Mouse (Mus musculus) retina, embryonic 14.5 days (tissue): ENCODE data around the gene Gh.

Experiments used
- DNase-seq: peaks from one replicate; pipeline ENCODE4 v3.0.0-alpha.2; 2015; ENCODE audit warnings: low spot score

Gene Gh

GRCm38 (mm10) chr11:106269060-106269431, 32.6 kb downstream of the Gh start:
- peak; percentile 30 for DNase-seq

GRCm38 (mm10) chr11:106268326-106269059, 33.2 kb downstream of the Gh start:
- DNase-seq, result no peak

- DNase-seq, result no peak
These were observed 33.8 kb downstream of the Gh start for GRCm38 (mm10) chr11:106267871-106268270.

DNA sequence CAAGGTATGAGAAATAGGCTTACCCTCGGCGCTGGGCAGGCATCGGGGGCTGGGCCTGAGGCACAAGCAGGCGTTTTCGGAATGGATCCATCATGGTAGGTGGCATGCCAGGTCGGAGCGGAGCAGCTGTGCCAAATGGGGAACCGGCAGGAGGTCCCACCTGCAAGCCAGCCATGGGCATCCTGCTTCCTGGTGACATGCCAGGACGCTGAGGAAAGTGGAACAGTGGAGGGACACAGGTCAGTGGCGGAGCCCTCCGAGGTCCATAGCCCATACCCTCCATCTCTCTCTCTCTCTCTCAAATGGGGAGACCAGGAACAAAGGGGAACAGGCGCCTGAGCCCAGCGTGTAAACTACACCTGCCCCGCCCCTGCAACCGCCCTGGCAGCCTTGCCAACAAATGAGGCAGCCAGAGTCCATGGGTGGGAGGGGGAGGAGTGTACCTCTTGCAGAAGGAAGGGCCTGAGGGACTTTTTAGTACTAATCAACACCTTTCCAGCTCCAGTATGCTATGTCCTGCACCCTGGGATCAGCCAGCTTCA, 34.3 kb downstream of the Gh start:
- DNase-seq, result no peak

DNA sequence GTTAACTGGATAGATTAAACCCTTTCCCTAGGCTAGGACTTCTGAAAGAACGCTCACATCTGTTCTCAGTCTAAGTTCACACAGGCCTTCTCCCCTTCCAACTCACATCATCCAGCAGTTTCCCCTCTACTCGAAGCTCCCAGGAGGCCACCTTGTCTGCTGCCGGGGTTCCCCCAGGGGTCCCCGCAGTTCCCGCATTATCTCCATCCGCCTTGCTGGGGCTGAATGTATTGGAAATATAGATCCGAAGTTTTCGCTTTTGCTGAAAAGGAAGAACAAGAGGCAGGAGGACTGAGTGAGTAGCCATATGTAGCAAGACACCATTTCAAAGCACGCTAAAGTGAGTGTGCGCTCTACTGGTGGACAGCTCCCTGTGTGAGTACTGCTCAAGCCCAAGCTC, 35.2 kb downstream of the Gh start:
- no peak for DNase-seq

- DNase-seq, result no peak
These were observed 36.1 kb downstream of the Gh start for GRCm38 (mm10) chr11:106265570-106265969.

DNA sequence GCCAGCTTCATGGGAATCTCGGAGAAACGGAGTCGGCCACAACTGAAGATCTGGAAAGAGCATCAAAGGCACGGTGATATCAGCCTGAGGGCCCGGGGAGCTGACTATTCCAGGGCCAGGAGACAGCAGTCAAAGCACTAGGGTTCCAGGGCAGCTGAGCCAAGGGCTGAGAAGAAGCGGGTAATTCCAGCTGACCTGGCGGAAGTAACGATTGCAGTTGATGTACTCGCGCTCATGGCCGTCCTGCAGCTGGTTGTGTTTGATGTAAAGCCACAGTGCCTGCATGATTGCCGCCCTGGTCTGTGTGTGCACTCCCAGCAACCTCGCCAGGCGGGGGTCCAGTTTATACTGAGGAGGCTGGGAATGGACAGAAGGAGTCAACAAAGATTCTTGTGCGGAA, 36.7 kb downstream of the Gh start:
- no peak for DNase-seq

GRCm38 (mm10) chr11:106263963-106264362, 37.7 kb downstream of the Gh start:
- DNase-seq, result no peak

DNA sequence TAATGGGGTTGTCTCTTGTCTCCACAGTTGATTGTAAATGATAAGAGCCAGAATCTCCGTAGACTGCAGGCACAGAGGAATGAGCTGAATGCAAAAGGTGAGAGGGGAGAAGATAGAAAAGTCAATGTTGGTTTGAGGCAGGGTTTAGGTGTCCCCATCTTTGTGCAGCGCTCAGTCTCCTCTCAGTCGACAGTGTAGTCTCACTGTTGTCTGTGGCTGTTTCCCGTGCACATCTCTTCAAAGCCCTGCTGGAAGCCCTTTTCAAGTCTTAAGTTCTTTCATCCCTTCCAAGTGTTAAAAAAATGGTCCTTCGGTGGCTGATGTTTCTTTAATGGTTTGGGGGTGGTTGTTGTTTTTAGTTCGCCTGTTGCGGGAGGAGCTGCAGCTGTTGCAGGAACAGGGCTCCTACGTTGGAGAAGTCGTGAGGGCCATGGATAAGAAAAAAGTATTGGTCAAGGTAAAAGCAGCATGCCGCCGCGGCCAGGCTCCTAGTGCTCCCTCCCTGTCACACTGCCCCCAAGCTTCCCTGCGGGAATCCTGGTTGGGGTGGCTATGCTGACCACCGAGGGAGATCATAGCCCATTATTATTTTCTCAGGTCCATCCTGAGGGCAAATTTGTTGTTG, 40.7 kb downstream of the Gh start:
- DNase-seq, result no peak

GRCm38 (mm10) chr11:106256775-106257174, 44.9 kb downstream of the Gh start:
- DNase-seq, result no peak

DNA sequence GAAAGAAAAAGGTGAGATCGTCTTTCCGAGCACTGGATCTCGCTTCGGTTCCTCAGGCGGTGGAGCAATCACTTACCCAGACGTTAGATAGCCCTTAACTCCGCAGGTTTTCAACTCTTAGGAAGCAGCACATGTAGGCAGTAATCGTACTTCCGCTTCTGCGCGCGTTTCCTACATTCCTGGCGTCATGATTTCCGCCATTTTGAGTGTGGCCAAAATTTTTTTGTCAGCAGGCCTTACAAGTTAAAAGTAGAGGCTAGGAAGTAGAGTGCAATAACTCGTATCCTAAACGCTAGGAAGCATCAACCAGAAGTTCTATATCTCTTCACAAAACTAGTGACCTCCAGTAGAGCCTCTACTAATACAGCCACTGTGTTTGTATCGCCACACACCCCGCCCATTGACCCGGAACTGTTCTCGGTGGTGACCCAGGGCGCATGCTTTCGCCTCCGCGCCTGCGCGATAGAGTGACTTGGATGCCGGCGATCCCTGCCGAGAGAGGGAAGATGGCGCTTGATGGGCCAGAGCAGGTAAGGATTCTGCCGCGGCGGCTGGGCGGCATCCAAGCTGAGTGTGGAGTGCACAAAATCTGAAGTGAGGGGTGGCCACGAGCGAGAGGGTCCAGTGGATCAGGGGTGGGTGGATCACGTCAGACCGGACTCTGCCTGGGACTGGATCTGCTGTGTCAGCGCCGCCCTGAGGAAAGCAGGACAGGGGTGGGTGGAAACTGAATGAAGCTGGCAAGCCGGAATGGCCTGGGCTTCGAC, 45.8 kb downstream of the Gh start, which contains the start of the genes Ftsj3 and Psmc5:
TSS of gene Ftsj3 (minus strand) at position 395 of the 767 bp plus-strand sequence.
TSS of gene Psmc5 (plus strand) at position 470 of the 767 bp plus-strand sequence.
- peak; percentile 98 for DNase-seq

DNA sequence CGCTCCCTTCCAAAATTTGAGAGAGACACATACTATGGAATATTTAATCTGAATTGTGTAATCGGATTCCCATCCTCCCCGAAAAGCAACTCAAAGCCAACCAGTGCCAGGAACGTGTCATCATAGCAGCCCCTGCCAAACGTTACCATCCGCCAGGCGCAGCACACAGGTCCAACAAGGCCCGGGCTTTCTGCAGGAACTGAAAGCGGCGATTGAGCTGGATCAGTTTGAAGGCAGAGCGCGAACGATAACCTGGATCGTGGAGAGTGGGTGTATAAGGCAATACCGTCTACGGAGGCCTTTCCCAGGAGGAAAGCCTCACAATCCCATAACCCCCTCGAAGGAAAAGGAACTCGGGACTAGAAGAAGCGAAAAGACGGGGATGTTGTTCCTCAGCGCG, 46.5 kb downstream of the Gh start:
- DNase-seq, result no peak

GRCm38 (mm10) chr11:106254767-106255166, 46.9 kb downstream of the Gh start:
- DNase-seq, result no peak
